Mouse (Mus musculus) heart, embryonic 13.5 days (tissue): ENCODE data around the gene Trim67. TPM values are rescaled to one million over a fixed set of nuclear protein-coding genes. Genes with fewer than 3 reads are reported as not detected.

Source experiments
- ATAC-seq: fragments of 200-750 bp; cut with Nextera tagmentation; 2 replicates; pipeline ENCODE4 v1.8.0; 2017; ENCODE audit warnings: moderate TSS enrichment; ENCODE audit not compliant: insufficient number of reproducible peaks, low FRiP score, low TSS enrichment; ENCODE audit errors: extremely low read depth
- H3K27ac ChIP-seq: fragments of 300-500 bp; sonication (generic); replicated peaks from 2 replicates; pipeline ENCODE4 v1.5.1; 2015; ENCODE audit warnings: moderate library complexity, mild to moderate bottlenecking, inconsistent platforms
- H3K27me3 ChIP-seq: fragments of 300-500 bp; sonication (generic); replicated peaks from 2 replicates; pipeline ENCODE4 v1.6.1; 2015; ENCODE audit warnings: mild to moderate bottlenecking, inconsistent platforms
- H3K36me3 ChIP-seq: fragments of 300-500 bp; sonication (generic); 2 replicates; pipeline ENCODE4 v1.6.1; 2015; ENCODE audit warnings: mild to moderate bottlenecking, inconsistent platforms
- H3K4me1 ChIP-seq: fragments of 300-500 bp; sonication (generic); 2 replicates; pipeline ENCODE4 v1.6.1; 2015; ENCODE audit warnings: inconsistent platforms
- H3K4me2 ChIP-seq: fragments of 300-500 bp; sonication (generic); 2 replicates; pipeline ENCODE4 v1.6.1; 2015; ENCODE audit warnings: inconsistent platforms, mild to moderate bottlenecking, moderate library complexity
- H3K4me3 ChIP-seq: fragments of 300-500 bp; sonication (generic); 2 replicates; pipeline ENCODE4 v1.5.1; 2015; ENCODE audit warnings: moderate library complexity, mild to moderate bottlenecking, inconsistent platforms
- H3K9ac ChIP-seq: fragments of 300-500 bp; sonication (generic); 2 replicates; pipeline ENCODE4 v1.6.1; 2015; ENCODE audit warnings: inconsistent platforms, mild to moderate bottlenecking, moderate library complexity
- H3K9me3 ChIP-seq: fragments of 300-500 bp; sonication (generic); 2 replicates; pipeline ENCODE4 v1.6.1; 2016; ENCODE audit warnings: inconsistent platforms
- WGBS: fragments of 180-500 bp; shearing (Covaris S2); methylation state at CpG from one replicate; pipeline ENCODE4 v1.1.7; 2015; ENCODE audit warnings: mixed read lengths; 5-methylcytosine and 5-hydroxymethylcytosine counted together
- polyA plus RNA-seq: library from polyadenylated mRNA; unstranded; fragments of >200 nt; fragmentation: Nextera tagmentation; extraction: Ambion mirVana; gene quantifications from 2 replicates; pipeline ENCODE4 v1.2.1, GENCODE M21; 2015

Gene Trim67
- polyA plus RNA-seq, 1 experiment from 2014 or later, result 0.16 TPM

GRCm38 (mm10) chr8:124772389-124772788 lies 20.5 kb upstream of the Trim67 start:
- Histone ChIP-seq H3K9ac (no peak overlapping the region), H3K9me3 (no peaks in the 10 kb centered on the region), H3K27ac (peak overlapping the region; percentile 20; the same call in 1 of the 2 replicates), H3K4me1 (peaks cover 13% of the 10 kb centered on the region), H3K36me3 (no peaks in the 10 kb centered on the region), H3K4me2 (no peak overlapping the region), H3K4me3 (no peak overlapping the region), H3K27me3 (peaks cover 13% of the 10 kb centered on the region)
- ATAC-seq, result no peak
- 60% methylated on average over 2 of the region's 2 CpGs for WGBS

- Histone ChIP-seq H3K36me3 (no peaks in the 10 kb centered on the region), H3K27ac (no peak overlapping the region), H3K27me3 (peaks cover 19% of the 10 kb centered on the region), H3K9ac (no peak overlapping the region), H3K9me3 (no peaks in the 10 kb centered on the region), H3K4me3 (no peak overlapping the region; the same call in 1 of the 2 replicates), H3K4me2 (peak overlapping the region; percentile 41), H3K4me1 (peaks cover 31% of the 10 kb centered on the region)
- no peak for ATAC-seq
- 18% methylated on average over 16 of the region's 16 CpGs for WGBS
Observed at GRCm38 (mm10) chr8:124775695-124776094, 17.2 kb upstream of the Trim67 start.

GRCm38 (mm10) chr8:124780236-124780635 lies 12.7 kb upstream of the Trim67 start:
- Histone ChIP-seq H3K9ac (peak overlapping the region; percentile 72), H3K4me3 (0 out of 2 replicates have a peak overlapping the region, but pooled peaks have one; percentile 11), H3K36me3 (no peaks in the 10 kb centered on the region), H3K4me1 (peaks cover 39% of the 10 kb centered on the region), H3K27ac (peak overlapping the region; percentile 95), H3K27me3 (peaks cover 19% of the 10 kb centered on the region), H3K4me2 (peak overlapping the region; percentile 54), H3K9me3 (no peaks in the 10 kb centered on the region)
- peak; percentile 64; the same call in 1 of the 2 replicates for ATAC-seq
- 3% methylated on average over 7 of the region's 7 CpGs for WGBS

DNA sequence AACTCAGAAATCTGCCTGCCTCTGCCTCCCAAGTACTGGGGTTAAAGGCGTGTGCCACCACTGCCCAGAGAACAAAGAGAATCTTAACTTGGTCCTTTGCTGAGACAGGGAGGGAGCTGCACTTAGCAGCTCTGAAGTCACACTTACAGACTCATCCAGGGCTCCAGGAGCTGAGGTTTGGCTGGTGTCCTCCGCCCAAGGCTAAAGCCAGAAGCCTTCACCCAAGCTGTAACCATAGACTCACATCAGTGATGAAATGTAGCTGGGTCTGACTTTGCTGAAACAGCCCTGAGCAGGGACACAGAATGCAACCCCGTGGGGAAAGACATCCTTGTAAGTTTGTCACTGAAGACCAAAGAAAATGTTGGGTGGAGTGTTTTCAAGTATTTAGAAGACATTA lies 10.5 kb upstream of the Trim67 start:
- Histone ChIP-seq H3K27me3 (peaks cover 16% of the 10 kb centered on the region; the same call in 1 of the 2 replicates), H3K27ac (no peak overlapping the region), H3K9me3 (no peaks in the 10 kb centered on the region), H3K4me1 (peaks cover 48% of the 10 kb centered on the region), H3K36me3 (no peaks in the 10 kb centered on the region), H3K4me2 (no peak overlapping the region), H3K9ac (no peak overlapping the region), H3K4me3 (no peak overlapping the region)
- 72% methylated on average over 3 of the region's 3 CpGs for WGBS
- ATAC-seq, result no peak

DNA sequence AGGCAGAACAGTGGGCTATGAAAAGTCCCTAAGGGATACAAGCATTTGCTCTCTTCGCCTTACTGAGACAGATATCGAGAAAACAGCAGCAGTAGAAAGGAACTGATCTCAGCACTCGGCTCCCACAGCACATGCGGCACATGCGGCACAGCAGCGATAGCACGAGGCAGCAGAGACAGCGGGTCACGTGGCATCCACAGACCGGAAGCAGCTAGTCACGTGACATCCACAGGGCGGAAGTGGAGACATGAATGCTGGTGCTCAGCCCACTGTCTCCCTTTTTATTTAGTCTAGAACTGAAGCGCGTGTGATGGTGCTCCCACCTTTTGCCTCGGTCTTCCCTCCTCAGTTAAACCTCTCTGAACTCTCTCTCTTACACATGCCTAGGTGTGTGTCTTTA lies 9.7 kb upstream of the Trim67 start:
- ATAC-seq, result no peak
- no peaks in the 10 kb centered on the region for H3K9me3 ChIP-seq
- H3K4me1 ChIP-seq, result peaks cover 48% of the 10 kb centered on the region
- WGBS, result 72% methylated on average over 15 of the region's 15 CpGs
- no peak overlapping the region for H3K4me3 ChIP-seq
- H3K4me2 ChIP-seq, result no peak overlapping the region
- no peak overlapping the region for H3K9ac ChIP-seq
- no peak overlapping the region for H3K27ac ChIP-seq
- H3K36me3 ChIP-seq, result no peaks in the 10 kb centered on the region
- H3K27me3 ChIP-seq, result peaks cover 18% of the 10 kb centered on the region; the same call in 1 of the 2 replicates

GRCm38 (mm10) chr8:124784613-124785012 lies 8.3 kb upstream of the Trim67 start:
- H3K27me3 ChIP-seq, result peaks cover 12% of the 10 kb centered on the region; the same call in 1 of the 2 replicates
- H3K4me1 ChIP-seq, result peaks cover 49% of the 10 kb centered on the region
- WGBS, result 82% methylated on average over 13 of the region's 13 CpGs
- no peak overlapping the region for H3K27ac ChIP-seq
- ATAC-seq, result no peak
- no peak overlapping the region for H3K9ac ChIP-seq
- no peak overlapping the region for H3K4me3 ChIP-seq
- no peak overlapping the region for H3K4me2 ChIP-seq
- H3K36me3 ChIP-seq, result no peaks in the 10 kb centered on the region
- no peaks in the 10 kb centered on the region for H3K9me3 ChIP-seq

DNA sequence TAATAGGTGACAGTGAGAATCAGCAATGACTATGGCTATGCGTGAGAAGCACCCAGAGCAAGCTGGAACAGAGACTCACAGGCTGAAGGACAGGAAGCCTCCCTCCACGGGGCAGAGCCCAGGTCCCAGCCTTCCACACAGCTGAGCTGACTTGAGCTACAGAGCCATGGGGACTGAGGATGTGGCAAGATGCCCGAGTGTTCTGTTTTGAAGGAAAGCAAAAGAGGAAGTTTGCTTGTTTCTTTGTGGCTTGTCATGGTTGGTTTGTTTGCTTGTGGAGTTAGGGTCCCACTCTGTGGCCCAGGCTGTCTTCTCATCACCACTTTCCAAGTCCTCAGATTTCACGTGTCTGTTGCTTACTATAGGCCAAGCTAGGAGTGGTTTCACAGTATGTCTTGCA lies 2.2 kb upstream of the Trim67 start:
- H3K27me3 ChIP-seq, result peaks cover 60% of the 10 kb centered on the region
- H3K4me2 ChIP-seq, result no peak overlapping the region
- H3K27ac ChIP-seq, result no peak overlapping the region
- H3K4me3 ChIP-seq, result no peak overlapping the region
- WGBS, result 73% methylated on average over 4 of the region's 4 CpGs
- peaks cover 55% of the 10 kb centered on the region for H3K4me1 ChIP-seq
- H3K36me3 ChIP-seq, result no peaks in the 10 kb centered on the region
- H3K9me3 ChIP-seq, result no peaks in the 10 kb centered on the region
- H3K9ac ChIP-seq, result no peak overlapping the region
- no peak for ATAC-seq

DNA sequence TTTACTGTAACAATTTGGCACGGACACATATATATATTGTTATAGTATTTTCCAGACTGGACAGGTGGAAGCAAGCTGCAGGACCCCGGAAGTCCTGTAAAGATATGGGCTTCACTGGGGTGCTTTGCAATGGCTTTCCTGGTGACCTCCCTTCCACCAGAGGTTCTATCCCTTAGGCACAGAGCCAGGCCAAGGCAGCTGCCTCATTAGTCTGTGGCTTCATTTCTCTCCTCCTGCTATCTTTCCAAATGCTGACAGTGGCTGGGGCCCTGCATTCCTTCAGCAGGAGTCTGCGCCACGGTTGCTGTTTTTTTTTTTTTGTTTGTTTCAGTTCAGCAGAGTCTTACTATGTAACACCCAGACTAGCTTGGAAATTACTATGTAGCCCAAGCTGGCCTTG lies 1.1 kb upstream of the Trim67 start:
- H3K27ac ChIP-seq, result peak overlapping the region; percentile 68

DNA sequence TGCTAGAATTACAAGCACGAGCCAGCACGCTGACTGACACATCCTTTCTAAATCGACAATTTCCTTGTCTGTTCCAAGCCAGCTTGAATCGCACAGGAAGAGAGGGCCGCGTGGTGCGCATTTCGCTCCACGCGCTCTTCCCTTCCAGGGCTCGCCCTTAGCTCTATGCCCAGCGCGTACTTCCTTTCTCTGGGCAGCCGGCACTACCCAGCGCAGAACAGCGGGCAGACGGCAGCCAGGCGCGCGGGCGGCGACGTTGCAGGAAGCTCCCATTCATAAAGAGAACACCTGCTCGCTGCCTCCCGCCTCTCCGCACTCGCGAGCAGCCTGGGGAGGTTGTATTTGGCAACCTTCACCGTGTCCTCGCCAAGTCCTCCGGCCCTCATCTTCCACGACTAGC lies 706 bp upstream of the Trim67 start:
- H3K4me2 ChIP-seq, result peak overlapping the region; percentile 98
- peaks cover 46% of the 10 kb centered on the region for H3K4me1 ChIP-seq
- no peak for ATAC-seq
- no peaks in the 10 kb centered on the region for H3K9me3 ChIP-seq
- no peaks in the 10 kb centered on the region for H3K36me3 ChIP-seq
- peaks cover 66% of the 10 kb centered on the region for H3K27me3 ChIP-seq
- H3K9ac ChIP-seq, result peak overlapping the region; percentile 75
- H3K4me3 ChIP-seq, result peak overlapping the region; percentile 72
- WGBS, result 1% methylated on average over 32 of the region's 32 CpGs
- H3K27ac ChIP-seq, result peak overlapping the region; percentile 68

More for the DNA sequence above, 1.1 kb upstream of the Trim67 start:
- ATAC-seq, result no peak
- H3K4me3 ChIP-seq, result peak overlapping the region; percentile 72
- 35% methylated on average over 4 of the region's 4 CpGs for WGBS
- H3K36me3 ChIP-seq, result no peaks in the 10 kb centered on the region
- H3K4me2 ChIP-seq, result peak overlapping the region; percentile 98
- H3K9me3 ChIP-seq, result no peaks in the 10 kb centered on the region
- peaks cover 46% of the 10 kb centered on the region for H3K4me1 ChIP-seq
- H3K9ac ChIP-seq, result peak overlapping the region; percentile 75; the same call in 1 of the 2 replicates
- peaks cover 66% of the 10 kb centered on the region for H3K27me3 ChIP-seq

DNA sequence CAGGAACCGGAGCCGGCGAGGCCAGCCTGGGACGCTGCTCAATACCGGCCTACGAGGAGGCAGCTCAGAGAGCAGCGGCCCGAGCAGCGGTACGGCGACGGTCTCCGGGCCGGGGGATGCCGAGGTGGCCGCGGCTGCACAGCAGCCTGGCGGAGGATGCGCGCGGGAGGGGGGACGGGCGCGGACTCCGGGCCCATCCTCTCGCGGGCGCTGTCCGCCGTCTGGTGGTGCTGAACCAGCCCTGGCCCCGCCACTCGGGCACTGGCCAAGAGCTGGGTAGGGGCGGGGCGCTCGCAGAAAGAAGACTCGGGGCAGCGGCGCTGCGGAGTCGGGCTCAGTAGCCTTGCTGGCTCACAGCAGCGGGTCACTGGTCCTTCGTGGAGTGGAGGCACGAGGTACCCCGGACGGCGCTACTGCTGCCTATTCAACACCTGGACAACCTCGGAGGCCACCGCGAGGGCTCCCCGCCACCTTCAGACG lies 320 bp downstream of the Trim67 start:
- Histone ChIP-seq H3K4me3 (peak overlapping the region; percentile 72), H3K9me3 (no peaks in the 10 kb centered on the region), H3K9ac (peak overlapping the region; percentile 75), H3K4me1 (peaks cover 46% of the 10 kb centered on the region), H3K27me3 (peaks cover 71% of the 10 kb centered on the region), H3K27ac (peak overlapping the region; percentile 68), H3K36me3 (no peaks in the 10 kb centered on the region), H3K4me2 (peak overlapping the region; percentile 98)
- ATAC-seq, result peak; percentile 68; the same call in 1 of the 2 replicates
- under 1% methylated on average over 51 of the region's 51 CpGs for WGBS

DNA sequence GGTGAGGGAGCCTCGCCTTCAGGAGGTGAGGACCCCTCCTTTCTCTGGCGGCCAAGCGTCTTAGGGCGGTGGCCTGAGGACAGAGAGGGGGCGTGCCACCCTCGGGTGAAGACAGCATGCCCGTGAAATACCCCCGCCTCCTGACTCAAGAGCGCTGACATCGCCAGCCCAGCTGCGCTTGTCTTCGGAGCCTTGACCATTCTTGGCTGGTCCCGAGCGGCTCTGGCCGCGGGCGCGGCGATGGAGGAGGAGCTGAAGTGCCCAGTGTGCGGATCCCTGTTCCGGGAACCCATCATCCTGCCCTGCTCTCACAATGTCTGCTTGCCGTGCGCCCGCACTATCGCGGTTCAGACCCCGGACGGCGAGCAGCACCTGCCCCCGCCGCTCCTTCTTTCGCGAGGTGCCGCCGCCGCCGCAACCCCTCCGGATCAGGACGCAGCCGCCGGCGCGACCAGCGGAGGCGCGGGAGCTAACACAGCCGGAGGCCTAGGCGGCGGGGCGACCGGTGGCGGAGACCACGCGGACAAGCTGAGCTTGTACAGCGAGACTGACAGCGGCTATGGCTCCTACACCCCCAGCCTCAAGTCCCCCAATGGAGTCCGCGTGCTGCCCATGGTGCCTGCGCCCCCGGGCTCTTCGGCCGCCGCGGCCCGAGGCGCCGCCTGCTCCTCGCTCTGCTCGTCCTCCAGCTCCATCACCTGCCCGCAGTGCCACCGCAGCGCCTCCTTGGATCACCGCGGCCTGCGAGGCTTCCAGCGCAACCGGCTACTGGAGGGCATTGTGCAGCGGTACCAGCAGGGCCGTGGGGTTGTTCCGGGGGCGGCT lies 981 bp downstream of the Trim67 start:
- WGBS, result 1% methylated on average over 81 of the region's 81 CpGs
- Histone ChIP-seq H3K4me3 (peak overlapping the region; percentile 72), H3K27me3 (peaks cover 78% of the 10 kb centered on the region), H3K27ac (no peak overlapping the region), H3K4me2 (peak overlapping the region; percentile 98), H3K9me3 (no peaks in the 10 kb centered on the region), H3K9ac (peak overlapping the region; percentile 56), H3K36me3 (no peaks in the 10 kb centered on the region), H3K4me1 (peaks cover 39% of the 10 kb centered on the region)
- no peak for ATAC-seq
